Mouse (Mus musculus) 3T3-L1 (cell line): ENCODE results near the gene AW011738.

Source experiments
- DNase-seq: peaks from one replicate; pipeline ENCODE4 v3.0.0-alpha.2; 2015; ENCODE audit warnings: low read depth, low spot score

Gene AW011738

GRCm38 (mm10) chr4:156236651-156237447 lies 33.7 kb downstream of the AW011738 start:
- DNase-seq, result no peak

- DNase-seq, result no peak
Measured at GRCm38 (mm10) chr4:156249567-156249966, 46.5 kb downstream of the AW011738 start.

GRCm38 (mm10) chr4:156251081-156251480 lies 48.0 kb downstream of the AW011738 start:
- no peak for DNase-seq

- DNase-seq, result no peak
Measured at GRCm38 (mm10) chr4:156252140-156252539, 49.0 kb downstream of the AW011738 start.

- no peak for DNase-seq
Measured at GRCm38 (mm10) chr4:156252619-156253018, 49.5 kb downstream of the AW011738 start.

DNA sequence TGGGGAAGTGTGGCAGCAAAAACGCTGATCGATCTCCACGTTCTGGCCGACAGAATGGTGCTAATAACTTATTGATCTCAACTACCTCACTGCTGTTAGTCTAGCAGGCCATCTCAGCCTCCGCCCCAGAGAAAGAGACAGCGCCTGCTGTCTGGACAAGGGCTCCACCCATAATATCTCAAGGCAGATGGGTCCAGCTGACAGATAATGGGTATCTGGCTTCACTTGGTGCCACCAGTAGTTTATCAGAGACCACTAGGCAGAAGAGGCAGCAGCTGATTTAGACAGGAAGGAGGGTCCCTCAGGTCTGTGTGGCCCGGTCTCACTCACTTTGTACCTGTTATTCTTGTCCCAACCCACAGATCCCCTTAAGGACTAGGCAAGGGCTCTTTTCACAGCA lies 49.9 kb downstream of the AW011738 start:
- no peak for DNase-seq

DNA sequence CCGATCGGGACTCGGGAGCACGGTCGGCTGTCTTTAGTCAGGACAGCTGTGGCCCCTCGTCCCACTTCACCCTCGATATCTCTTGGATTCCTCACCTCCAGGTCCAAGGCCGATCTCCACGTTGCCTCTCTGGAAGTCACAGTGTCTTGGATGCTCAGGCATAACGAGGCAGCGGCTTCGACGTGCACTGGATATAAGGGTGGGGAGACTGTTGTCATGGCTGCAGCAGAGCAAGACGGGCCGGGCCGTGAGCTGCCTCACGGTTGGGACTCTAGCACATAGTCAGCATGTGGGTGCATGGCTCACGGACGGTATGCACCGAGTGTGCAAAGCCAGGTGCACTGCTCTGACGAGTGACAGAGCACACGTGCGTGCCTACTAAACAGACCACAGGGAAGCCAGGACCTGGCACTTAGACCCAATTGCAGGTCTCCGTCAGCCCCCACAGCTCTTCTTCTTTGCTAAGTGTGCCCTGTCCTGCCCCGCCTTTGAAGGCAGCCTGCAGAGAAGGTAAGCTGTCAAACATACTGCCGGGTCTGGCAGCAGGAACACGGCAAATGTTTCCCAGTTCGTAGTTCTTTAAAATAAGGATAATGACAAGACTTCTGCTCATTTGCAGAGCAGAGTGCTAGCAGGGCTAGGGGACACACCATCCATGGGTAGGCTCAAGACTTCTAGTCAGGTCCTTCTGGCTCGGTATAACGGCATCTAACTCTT lies 51.4 kb downstream of the AW011738 start:
- no peak for DNase-seq
